Mouse (Mus musculus) testis, adult 2 months (tissue): ENCODE data around the gene Opcml.

Experiments used
- CTCF ChIP-seq: fragments of 200-500 bp; IDR thresholded peaks from 2 replicates; pipeline ENCODE4 v1.5.1; 2012; ENCODE audit warnings: low read depth, mild to moderate bottlenecking, inconsistent platforms, low read length, moderate library complexity; ENCODE audit not compliant: control insufficient read depth, insufficient read depth, insufficient replicate concordance
- POLR2A ChIP-seq: fragments of 200-500 bp; IDR thresholded peaks from 2 replicates; pipeline ENCODE4 v1.6.1; 2012; ENCODE audit warnings: low read depth, mild to moderate bottlenecking, inconsistent platforms, low read length, moderate library complexity; ENCODE audit not compliant: control insufficient read depth

DNA sequence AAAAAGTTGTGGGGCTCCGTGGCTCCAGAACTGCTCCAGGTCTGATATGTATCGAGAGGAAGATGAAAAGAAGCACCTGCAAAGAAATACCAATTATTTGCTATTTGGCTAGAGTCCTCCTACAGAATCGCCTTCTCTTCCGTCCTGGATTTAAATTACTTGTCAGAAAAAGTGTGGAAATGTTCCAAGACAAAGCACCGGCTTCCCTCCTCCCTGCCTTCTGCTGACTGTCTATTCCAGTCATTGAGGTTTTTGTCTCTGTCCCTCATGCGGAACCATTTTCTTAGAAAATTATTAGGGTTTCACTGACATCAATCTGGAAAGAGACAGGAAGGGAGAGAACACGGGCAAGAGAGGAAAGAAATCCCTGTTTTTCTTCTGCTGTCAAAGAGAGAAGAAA is 1065.3 kb downstream of the Opcml start:
- TF ChIP-seq CTCF (no peak), POLR2A (no peak)
